Mouse (Mus musculus) thymus, postnatal 36 days (tissue): Measurements from ENCODE around the gene Pitpnm3.
A peak's percentile ranks its signal among the peaks of the same experiment; 100 is the strongest.

ENCODE experiments used
- DNase-seq, 2 experiments: peaks; one replicate each; pipeline ENCODE4 v3.0.0; 2022; ENCODE audit warnings: mixed read lengths in 2 of 2

The Pitpnm3 gene

GRCm38 (mm10) chr11:72049171-72049759, 86.3 kb downstream of the Pitpnm3 start:
- DNase-seq: no peak

GRCm38 (mm10) chr11:72048730-72049129, 86.8 kb downstream of the Pitpnm3 start:
- DNase-seq: no peak

DNA sequence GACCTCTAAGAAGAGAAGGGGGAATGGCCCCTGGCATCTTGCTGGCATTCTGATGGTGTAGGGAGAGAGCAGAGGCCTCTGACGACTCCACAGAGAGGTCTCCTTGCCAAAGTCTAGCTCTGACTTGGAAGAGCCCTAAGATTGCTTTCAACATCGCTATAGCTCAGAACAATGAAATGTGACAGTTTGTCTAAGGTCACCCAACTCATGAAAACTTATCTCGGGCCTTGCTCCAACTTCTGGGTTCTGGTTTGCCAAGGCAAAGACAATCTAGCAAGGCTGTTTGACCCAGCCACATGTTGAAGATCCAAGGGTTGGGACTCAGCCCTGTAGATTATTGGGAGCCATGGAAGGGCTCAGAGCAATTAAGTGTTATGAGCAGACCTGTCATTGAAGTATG, 91.3 kb downstream of the Pitpnm3 start:
- DNase-seq: no peak

DNA sequence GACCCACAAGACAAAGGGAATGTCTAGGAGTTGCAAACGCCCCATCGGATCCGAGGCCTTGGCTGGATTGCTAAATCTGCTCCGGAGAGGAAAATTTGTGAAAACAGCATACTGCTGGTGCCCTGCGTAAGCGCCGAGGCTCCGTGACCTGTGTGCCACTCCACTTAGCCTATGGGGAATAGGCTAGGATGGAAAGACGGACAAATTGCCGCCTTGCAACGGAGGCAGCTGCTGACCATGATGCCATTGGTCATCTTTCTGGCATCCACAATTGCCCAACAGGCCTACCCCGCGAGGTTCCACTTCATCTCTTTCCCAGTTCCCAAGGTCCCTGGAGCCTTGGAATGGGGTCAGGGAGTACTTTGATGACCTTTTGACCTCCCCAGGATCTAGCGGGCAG, 92.9 kb downstream of the Pitpnm3 start:
- DNase-seq: no peak

- peak; percentile 90 to 92 for DNase-seq
Measured at GRCm38 (mm10) chr11:72041768-72042607, 93.6 kb downstream of the Pitpnm3 start, which contains the start of gene Pimreg. Gene Pimreg, plus strand, starts transcription at chr11:72042032.

GRCm38 (mm10) chr11:72041290-72041767, 94.2 kb downstream of the Pitpnm3 start:
- no peak for DNase-seq

DNA sequence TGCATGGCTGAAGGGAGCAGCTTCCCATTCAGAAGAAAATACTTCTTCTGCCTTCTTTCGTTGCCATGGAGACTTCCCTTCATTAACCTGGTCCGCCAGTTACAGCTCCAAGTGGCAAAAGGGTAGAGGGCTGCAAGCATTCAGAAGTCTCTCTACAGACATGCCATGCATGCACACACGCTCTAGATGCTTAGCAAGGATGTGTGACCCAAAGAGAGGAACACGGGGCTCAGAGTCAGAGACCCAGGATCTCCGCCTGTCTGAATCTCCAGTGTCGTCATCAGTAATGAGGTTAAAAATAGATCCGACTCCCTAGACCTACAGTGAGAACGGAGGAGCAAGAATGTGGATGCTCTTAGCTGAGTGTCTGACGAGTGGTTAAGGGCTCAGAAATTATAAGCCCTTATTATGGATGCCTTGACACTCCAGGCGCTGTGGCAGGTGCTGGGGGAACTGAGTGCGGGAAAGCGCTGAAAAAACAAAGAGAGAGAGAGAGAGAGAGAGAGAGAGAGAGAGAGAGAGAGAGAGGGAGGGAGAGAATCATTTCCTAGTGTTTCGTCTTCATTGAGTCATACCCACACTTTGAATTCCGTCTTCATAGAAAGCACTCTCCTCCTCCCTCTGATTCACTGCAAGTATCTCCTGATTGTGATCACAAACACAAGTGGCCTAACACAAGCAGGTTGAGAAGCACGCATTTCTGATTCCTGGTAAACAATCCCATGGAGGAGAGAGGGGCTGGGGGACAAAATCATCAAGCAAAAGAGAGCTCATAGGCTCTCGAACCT, 95.8 kb downstream of the Pitpnm3 start:
- DNase-seq: no peak

- peak; percentile 55 to 70 for DNase-seq
Measured at GRCm38 (mm10) chr11:72037996-72038395, 97.6 kb downstream of the Pitpnm3 start.

GRCm38 (mm10) chr11:72037409-72037808, 98.2 kb downstream of the Pitpnm3 start, which contains the start of gene Aipl1:
Gene Aipl1, minus strand, starts transcription at chr11:72037509.
- DNase-seq: no peak

GRCm38 (mm10) chr11:72032589-72032988, 103.0 kb downstream of the Pitpnm3 start:
- no peak for DNase-seq

GRCm38 (mm10) chr11:72032091-72032490, 103.5 kb downstream of the Pitpnm3 start:
- no peak for DNase-seq

- no peak for DNase-seq
Measured at GRCm38 (mm10) chr11:72031353-72031752, 104.2 kb downstream of the Pitpnm3 start.

DNA sequence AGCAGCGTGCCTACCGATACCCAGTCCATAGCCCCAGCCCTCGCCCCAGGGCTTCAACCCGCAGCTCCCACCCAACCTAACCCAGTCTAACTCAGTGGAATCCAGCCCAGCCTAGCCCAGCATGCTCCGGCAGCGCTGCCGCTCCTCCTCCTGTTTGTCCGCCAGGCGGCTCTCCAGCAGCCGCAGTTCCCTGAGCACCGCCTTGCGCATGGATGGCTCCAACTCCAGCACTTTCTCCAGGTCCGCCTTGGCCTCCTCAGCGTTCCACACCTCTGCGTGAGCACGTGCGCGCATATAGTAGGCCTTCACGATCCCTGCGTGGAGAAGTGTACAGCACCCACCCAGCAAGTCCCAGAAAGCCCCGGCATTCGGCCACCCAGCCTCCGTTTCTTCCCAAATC, 106.4 kb downstream of the Pitpnm3 start:
- DNase-seq: no peak

DNA sequence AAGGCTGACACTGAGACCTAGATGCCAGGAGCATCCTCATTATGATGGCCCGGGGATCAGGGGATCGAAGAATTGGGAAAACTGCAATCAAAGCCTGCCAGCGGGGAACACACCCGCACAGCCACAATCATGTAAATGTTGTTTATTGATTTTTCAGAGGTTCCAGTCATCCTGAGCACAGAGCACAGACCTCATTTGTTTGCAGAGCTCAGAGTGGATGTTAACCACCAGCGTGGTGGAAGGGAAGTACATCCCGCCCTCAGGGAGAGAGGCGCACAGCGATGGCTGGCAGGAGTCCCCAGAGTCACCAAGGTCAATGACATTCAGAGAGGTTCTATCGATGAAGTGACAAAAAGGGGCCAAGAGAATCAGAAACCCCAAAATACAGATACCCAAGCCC, 107.7 kb downstream of the Pitpnm3 start:
- no peak for DNase-seq

DNA sequence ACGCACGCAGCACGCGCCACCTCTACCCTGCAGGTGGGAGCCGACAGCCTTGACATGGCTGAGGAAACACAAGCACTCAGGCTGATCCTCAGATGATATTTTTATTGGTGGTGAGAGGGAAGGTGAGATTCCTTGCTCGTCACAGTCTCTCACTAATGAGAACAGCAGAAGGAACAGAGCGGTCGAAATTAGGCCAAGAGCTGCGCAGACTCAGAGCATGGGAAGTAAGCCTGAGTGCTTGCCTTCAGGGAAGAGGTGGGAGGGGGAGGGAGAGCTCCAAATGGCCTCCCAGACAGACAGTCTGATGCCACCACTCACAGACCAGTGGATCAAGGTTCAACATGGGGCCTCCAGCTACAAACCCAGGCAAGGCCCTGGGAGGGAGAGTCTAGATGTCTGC, 109.1 kb downstream of the Pitpnm3 start:
- DNase-seq: no peak

DNA sequence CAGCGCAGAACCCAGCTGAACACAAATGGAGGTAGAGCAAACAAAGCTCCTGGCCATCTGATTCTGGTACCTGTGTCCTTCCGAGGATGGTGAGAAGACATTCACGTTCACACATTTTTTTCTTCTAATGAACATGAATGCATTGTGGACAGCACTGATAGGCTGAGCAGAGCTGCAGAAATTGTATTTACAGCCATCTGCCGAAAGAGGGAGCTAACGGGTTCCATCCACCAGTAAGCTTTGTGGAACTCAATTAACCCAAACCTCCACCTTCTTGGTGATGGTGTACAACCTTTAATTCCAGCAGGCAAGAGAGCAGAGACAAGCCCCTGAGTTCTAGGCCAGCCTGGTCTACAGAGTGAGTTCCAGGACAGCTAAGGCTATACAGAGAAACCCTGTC, 109.7 kb downstream of the Pitpnm3 start:
- peak in 1 of 2 experiments; percentile 22 for DNase-seq

DNA sequence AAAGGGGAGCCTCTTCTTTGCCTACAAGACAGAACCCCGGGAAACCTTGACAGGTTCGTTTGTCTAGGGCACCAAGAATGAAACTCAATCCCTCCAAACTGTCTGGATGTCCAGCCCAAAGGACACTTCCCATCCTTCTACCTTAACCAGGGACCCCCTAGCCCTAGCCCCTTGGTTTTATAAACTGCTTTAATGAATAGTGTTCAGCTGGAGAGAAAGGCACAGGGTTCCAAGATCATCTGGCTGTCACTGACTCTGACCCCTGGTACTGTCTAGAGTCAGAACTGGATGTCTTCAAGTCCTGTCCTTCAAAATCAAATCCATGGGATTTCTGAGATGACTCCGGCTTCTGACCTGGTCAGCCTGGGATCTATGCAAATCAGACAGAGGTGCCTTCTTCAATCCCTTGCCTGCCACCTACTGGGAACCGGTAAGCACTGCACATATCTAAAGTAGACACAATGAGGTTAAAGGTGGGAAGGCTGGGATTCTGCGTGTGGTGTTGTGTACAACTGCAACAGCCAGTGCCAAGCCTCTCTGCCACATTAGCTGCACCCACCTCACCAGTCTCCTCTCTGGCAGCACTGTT, 111.3 kb downstream of the Pitpnm3 start:
- DNase-seq: peak; percentile 41 to 54

GRCm38 (mm10) chr11:72023581-72023980, 112.0 kb downstream of the Pitpnm3 start:
- no peak for DNase-seq

DNA sequence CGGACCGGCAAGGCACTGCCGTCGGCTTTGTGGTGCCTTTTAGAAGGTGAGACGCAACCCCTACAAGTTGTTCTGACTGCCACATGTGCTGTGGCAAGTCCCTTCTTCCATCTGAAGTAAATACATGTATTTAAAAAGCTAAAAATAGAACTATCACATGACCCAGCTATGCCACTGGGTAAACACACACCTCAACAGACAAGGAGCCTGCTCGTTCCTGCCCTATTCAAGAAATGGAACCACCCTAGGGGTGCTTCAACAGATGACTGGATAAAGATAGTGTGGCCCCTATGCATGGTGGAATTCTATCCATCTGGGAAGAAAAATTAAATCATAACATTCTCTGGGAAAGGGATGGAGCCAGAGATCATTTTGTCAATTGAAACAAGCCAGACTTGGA, 112.8 kb downstream of the Pitpnm3 start:
- no peak for DNase-seq

DNA sequence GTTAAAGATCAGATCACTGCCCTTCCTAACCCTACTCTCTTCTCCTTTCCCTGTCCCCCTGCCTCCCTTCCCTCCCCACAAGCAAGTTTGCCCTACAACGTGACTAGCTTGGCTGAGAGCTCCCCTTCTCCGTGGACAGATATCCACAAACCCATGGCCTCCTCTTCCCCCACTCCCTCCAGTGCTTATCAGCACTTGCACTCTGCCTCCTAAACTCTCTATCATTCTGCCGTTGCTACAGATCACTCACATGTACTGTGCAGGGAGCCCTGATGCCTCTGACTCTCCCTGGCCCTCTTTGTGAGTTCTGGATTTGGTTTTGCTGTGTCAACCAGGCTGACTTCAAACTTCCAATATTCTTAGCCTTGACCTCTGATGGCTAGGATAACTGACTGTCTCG, 114.6 kb downstream of the Pitpnm3 start:
- no peak for DNase-seq

GRCm38 (mm10) chr11:72017253-72017601, 118.4 kb downstream of the Pitpnm3 start:
- no peak for DNase-seq

DNA sequence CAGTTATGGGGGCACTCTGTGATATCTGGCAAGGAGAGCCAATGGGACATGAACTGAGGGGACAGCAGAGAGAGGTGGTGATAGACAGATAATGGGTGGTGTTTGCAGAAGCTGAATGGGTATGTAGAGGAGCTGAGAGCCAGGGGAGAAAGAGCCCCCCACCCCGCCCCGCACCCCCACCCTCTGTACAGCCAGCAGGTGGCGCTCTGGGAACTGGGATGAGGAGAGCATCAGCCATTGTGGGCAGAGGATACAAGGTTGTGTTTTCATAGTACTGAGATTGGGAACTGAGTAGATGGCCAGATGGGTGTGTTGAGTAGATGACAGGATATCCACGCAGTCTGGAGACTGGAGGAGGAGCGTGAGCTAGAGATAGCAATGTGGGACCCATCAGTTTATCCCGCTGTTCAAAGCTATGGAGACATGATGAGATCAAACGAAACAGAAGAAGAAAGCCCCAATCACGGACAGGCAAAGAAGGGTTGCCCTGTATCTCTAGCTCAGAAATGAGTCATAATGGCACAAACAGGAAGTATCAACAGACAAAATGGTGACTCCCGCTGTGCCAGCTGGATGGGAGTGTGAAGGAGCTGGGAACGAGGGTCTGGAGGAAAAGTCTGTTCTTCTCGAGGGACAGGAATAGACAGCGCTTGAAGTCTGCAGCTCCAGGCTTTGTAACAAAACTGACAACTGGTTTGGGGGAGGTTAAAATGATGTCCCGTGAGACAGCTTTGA, 118.9 kb downstream of the Pitpnm3 start:
- no peak for DNase-seq
